Mouse (Mus musculus): ENCODE results near the gene Olfr867. TPM values are rescaled to one million over a fixed set of nuclear protein-coding genes. Genes with fewer than 3 reads are reported as not detected.

Olfr867 gene
- not detected in 2 replicates for polyA plus RNA-seq (2015; fragmentation: Nextera tagmentation; extraction: Ambion mirVana)

DNA sequence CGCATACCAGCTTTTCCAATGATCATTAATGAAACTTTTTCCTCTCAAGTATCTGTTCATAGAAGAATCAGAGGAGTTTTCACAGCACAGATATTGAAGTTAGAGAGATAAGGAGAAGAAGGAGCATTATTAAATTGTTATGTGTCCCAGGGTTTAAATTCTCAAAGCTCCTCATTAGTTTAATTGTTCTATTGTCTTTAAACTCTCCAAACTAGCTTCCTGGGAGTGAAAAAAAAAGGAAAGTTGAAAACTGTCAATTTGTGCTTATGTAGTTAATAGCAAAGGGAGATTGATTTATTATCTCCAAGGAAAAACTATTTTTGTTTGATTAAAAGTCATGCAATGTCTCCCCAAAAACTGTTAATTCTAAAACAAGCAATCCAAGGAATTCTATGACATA, at the start of gene Olfr867:
Olfr867 (minus strand) TSS at position 101 of the 400 bp plus-strand sequence.
- WGBS = 69% methylated on average over 1 of the region's 1 CpGs
- Histone ChIP-seq H3K27ac (ENCODE audit: low read length) (no peak within 1 kb of the TSS), H3K27me3 (ENCODE audit: control insufficient read depth, insufficient read depth, low read length) (no peaks in the 10 kb centered on the region), H3K36me3 (ENCODE audit: control insufficient read depth, insufficient read depth) (no peaks in the 10 kb centered on the region), H3K4me1 (ENCODE audit: control insufficient read depth, insufficient read depth, low read length) (no peaks in the 10 kb centered on the region), H3K4me2 (ENCODE audit: low read depth, low read length) (no peak within 1 kb of the TSS), H3K9me3 (replicated peaks; ENCODE audit: control insufficient read depth, low read length) (0 out of 2 replicates have a peak, but pooled peaks cover 4% of the 10 kb centered on the region), H3K9ac (ENCODE audit: low read length) (no peak within 1 kb of the TSS), H3K4me3 (ENCODE audit: low read length) (no peak within 1 kb of the TSS)
- no peak for ATAC-seq (replicated peaks; ENCODE audit: extremely low read depth, insufficient read depth, low FRiP score)

- Histone ChIP-seq H3K4me2 (ENCODE audit: low read depth, low read length) (no peak within 1 kb of the TSS), H3K4me3 (ENCODE audit: low read length) (no peak within 1 kb of the TSS), H3K27ac (ENCODE audit: low read length) (no peak within 1 kb of the TSS), H3K36me3 (ENCODE audit: control insufficient read depth, insufficient read depth) (no peaks in the 10 kb centered on the region), H3K9ac (ENCODE audit: low read length) (no peak within 1 kb of the TSS), H3K4me1 (ENCODE audit: control insufficient read depth, insufficient read depth, low read length) (no peaks in the 10 kb centered on the region), H3K9me3 (replicated peaks; ENCODE audit: control insufficient read depth, low read length) (peaks cover 2% of the 10 kb centered on the region; the same call in 1 of the 2 replicates), H3K27me3 (ENCODE audit: control insufficient read depth, insufficient read depth, low read length) (no peaks in the 10 kb centered on the region)
- WGBS = 26% methylated on average over 2 of the region's 2 CpGs
- ATAC-seq (replicated peaks; ENCODE audit: extremely low read depth, insufficient read depth, low FRiP score) = no peak
These were observed 41.0 kb upstream of the Olfr867 start, which contains the start of gene Olfr868 for GRCm38 (mm10) chr9:20098326-20098725. Gene Olfr868, plus strand, starts transcription at chr9:20098626.

- Histone ChIP-seq H3K4me2 (ENCODE audit: low read depth, low read length) (no peak overlapping the region), H3K9ac (ENCODE audit: low read length) (no peak overlapping the region), H3K36me3 (ENCODE audit: control insufficient read depth, insufficient read depth) (no peaks in the 10 kb centered on the region), H3K4me3 (ENCODE audit: low read length) (no peak overlapping the region), H3K27ac (ENCODE audit: low read length) (no peak overlapping the region), H3K9me3 (replicated peaks; ENCODE audit: control insufficient read depth, low read length) (peaks cover 8% of the 10 kb centered on the region), H3K27me3 (ENCODE audit: control insufficient read depth, insufficient read depth, low read length) (no peaks in the 10 kb centered on the region), H3K4me1 (ENCODE audit: control insufficient read depth, insufficient read depth, low read length) (no peaks in the 10 kb centered on the region)
- WGBS = 53% methylated on average over 7 of the region's 7 CpGs
- ATAC-seq (replicated peaks; ENCODE audit: extremely low read depth, insufficient read depth, low FRiP score) = no peak
These were observed 16.3 kb upstream of the Olfr867 start for GRCm38 (mm10) chr9:20073523-20074177.

DNA sequence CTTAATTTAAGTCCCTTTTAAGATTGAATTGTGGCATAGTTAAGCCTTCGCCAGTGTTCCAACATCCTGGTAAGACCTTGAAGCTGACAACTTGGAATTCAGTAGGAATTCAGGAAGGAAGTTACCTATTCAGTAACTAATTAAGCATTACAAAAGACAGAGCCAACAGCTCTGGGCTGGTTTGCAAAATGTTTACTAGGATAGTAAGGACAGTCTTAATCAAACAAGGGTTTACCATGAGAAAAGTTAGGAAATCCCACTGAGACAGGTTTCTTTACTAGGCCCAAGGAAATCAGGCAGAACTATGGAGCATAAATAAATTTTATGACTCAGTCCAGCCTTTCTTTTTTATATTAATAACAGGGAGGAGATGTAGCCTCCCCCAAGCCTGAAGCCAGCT, 13.9 kb upstream of the Olfr867 start:
- H3K27ac ChIP-seq (ENCODE audit: low read length) = no peak overlapping the region
- H3K4me1 ChIP-seq (ENCODE audit: control insufficient read depth, insufficient read depth, low read length) = no peaks in the 10 kb centered on the region
- no peak overlapping the region for H3K4me2 ChIP-seq (ENCODE audit: low read depth, low read length)
- H3K36me3 ChIP-seq (ENCODE audit: control insufficient read depth, insufficient read depth) = no peaks in the 10 kb centered on the region
- H3K27me3 ChIP-seq (ENCODE audit: control insufficient read depth, insufficient read depth, low read length) = no peaks in the 10 kb centered on the region
- 67% methylated on average over 1 of the region's 1 CpGs for WGBS
- ATAC-seq (replicated peaks; ENCODE audit: extremely low read depth, insufficient read depth, low FRiP score) = no peak
- H3K4me3 ChIP-seq (ENCODE audit: low read length) = no peak overlapping the region
- H3K9me3 ChIP-seq (replicated peaks; ENCODE audit: control insufficient read depth, low read length) = peaks cover 6% of the 10 kb centered on the region
- H3K9ac ChIP-seq (ENCODE audit: low read length) = no peak overlapping the region

DNA sequence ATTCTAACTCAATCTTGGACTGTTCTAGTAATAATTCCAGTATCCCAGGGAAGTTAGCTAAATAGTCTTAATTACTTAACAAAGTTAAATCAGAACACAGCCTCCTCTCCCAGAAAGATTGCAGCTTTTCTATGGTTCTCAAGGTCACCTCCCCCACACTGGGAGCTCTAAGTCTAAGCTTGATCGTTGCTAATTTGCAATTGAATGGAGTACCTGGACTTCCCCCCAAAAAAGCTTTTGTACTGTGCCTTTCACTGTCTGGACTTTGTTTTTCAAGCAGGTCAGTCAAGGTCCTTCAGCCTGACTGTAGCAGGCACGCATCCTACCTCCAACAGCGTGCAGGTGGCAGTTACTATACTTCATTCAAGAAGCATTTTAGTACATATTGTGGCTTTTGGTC, 12.9 kb upstream of the Olfr867 start:
- no peaks in the 10 kb centered on the region for H3K4me1 ChIP-seq (ENCODE audit: control insufficient read depth, insufficient read depth, low read length)
- H3K36me3 ChIP-seq (ENCODE audit: control insufficient read depth, insufficient read depth) = no peaks in the 10 kb centered on the region
- WGBS = 61% methylated on average over 3 of the region's 3 CpGs
- no peak for ATAC-seq (replicated peaks; ENCODE audit: extremely low read depth, insufficient read depth, low FRiP score)
- H3K4me2 ChIP-seq (ENCODE audit: low read depth, low read length) = no peak overlapping the region
- no peak overlapping the region for H3K9ac ChIP-seq (ENCODE audit: low read length)
- no peak overlapping the region for H3K27ac ChIP-seq (ENCODE audit: low read length)
- no peaks in the 10 kb centered on the region for H3K27me3 ChIP-seq (ENCODE audit: control insufficient read depth, insufficient read depth, low read length)
- H3K4me3 ChIP-seq (ENCODE audit: low read length) = no peak overlapping the region
- peaks cover 6% of the 10 kb centered on the region for H3K9me3 ChIP-seq (replicated peaks; ENCODE audit: control insufficient read depth, low read length)

GRCm38 (mm10) chr9:20047964-20048363, 9.4 kb downstream of the Olfr867 start:
- H3K4me3 ChIP-seq (ENCODE audit: low read length) = no peak overlapping the region
- peaks cover 6% of the 10 kb centered on the region for H3K9me3 ChIP-seq (replicated peaks; ENCODE audit: control insufficient read depth, low read length)
- no peak overlapping the region for H3K27ac ChIP-seq (ENCODE audit: low read length)
- H3K4me2 ChIP-seq (ENCODE audit: low read depth, low read length) = no peak overlapping the region
- ATAC-seq (replicated peaks; ENCODE audit: extremely low read depth, insufficient read depth, low FRiP score) = no peak
- no peaks in the 10 kb centered on the region for H3K4me1 ChIP-seq (ENCODE audit: control insufficient read depth, insufficient read depth, low read length)
- no peak overlapping the region for H3K9ac ChIP-seq (ENCODE audit: low read length)
- H3K27me3 ChIP-seq (ENCODE audit: control insufficient read depth, insufficient read depth, low read length) = no peaks in the 10 kb centered on the region
- no peaks in the 10 kb centered on the region for H3K36me3 ChIP-seq (ENCODE audit: control insufficient read depth, insufficient read depth)
- WGBS = 55% methylated on average over 3 of the region's 3 CpGs

GRCm38 (mm10) chr9:20027935-20028334, 29.4 kb downstream of the Olfr867 start, which contains the start of gene Olfr866:
Gene Olfr866, minus strand, starts transcription at chr9:20028035.
- H3K4me2 ChIP-seq (ENCODE audit: low read depth, low read length) = no peak within 1 kb of the TSS
- no peaks in the 10 kb centered on the region for H3K4me1 ChIP-seq (ENCODE audit: control insufficient read depth, insufficient read depth, low read length)
- no peak within 1 kb of the TSS for H3K4me3 ChIP-seq (ENCODE audit: low read length)
- H3K9ac ChIP-seq (ENCODE audit: low read length) = no peak within 1 kb of the TSS
- no peak within 1 kb of the TSS for H3K27ac ChIP-seq (ENCODE audit: low read length)
- no peak for ATAC-seq (replicated peaks; ENCODE audit: extremely low read depth, insufficient read depth, low FRiP score)
- no peaks in the 10 kb centered on the region for H3K9me3 ChIP-seq (replicated peaks; ENCODE audit: control insufficient read depth, low read length)
- no peaks in the 10 kb centered on the region for H3K27me3 ChIP-seq (ENCODE audit: control insufficient read depth, insufficient read depth, low read length)
- no peaks in the 10 kb centered on the region for H3K36me3 ChIP-seq (ENCODE audit: control insufficient read depth, insufficient read depth)
- 69% methylated on average over 2 of the region's 2 CpGs for WGBS

Small RNA genes within 50 kb of the gene (microRNA-seq; reads per million reads assigned to microRNA genes)
- gene Gm26231 (not detected), gene Gm44395 (not detected)

Other genes starting within 250 kb of the Olfr867 start
- not detected in 2 replicates for gene Olfr860, start 207.8 kb downstream of the Olfr867 start, polyA plus RNA-seq (2015; fragmentation: Nextera tagmentation; extraction: Ambion mirVana)
- not detected in 2 replicates for gene Olfr862, start 169.6 kb downstream of the Olfr867 start, polyA plus RNA-seq (2015; fragmentation: Nextera tagmentation; extraction: Ambion mirVana)
- gene Olfr77, start 140.7 kb downstream of the Olfr867 start, polyA plus RNA-seq (2015; fragmentation: Nextera tagmentation; extraction: Ambion mirVana) = 0.15 and 0.20 TPM in 2 replicates
- not detected in 2 replicates for gene Olfr866, start 29.5 kb downstream of the Olfr867 start, polyA plus RNA-seq (2015; fragmentation: Nextera tagmentation; extraction: Ambion mirVana)
- not detected in 2 replicates for gene Olfr868, start 41.1 kb upstream of the Olfr867 start, polyA plus RNA-seq (2015; fragmentation: Nextera tagmentation; extraction: Ambion mirVana)
- not detected in 2 replicates for gene Olfr869, start 71.4 kb upstream of the Olfr867 start, polyA plus RNA-seq (2015; fragmentation: Nextera tagmentation; extraction: Ambion mirVana)
- gene Olfr870, start 116.5 kb upstream of the Olfr867 start, polyA plus RNA-seq (2015; fragmentation: Nextera tagmentation; extraction: Ambion mirVana) = not detected in 2 replicates
- not detected in 2 replicates for gene Olfr871, start 154.6 kb upstream of the Olfr867 start, polyA plus RNA-seq (2015; fragmentation: Nextera tagmentation; extraction: Ambion mirVana)
- gene Olfr872, start 179.6 kb upstream of the Olfr867 start, polyA plus RNA-seq (2015; fragmentation: Nextera tagmentation; extraction: Ambion mirVana) = not detected in 2 replicates
- not detected in 2 replicates for gene Olfr39, start 224.8 kb upstream of the Olfr867 start, polyA plus RNA-seq (2015; fragmentation: Nextera tagmentation; extraction: Ambion mirVana)
- not detected in 2 replicates for gene Olfr873, start 241.0 kb upstream of the Olfr867 start, polyA plus RNA-seq (2015; fragmentation: Nextera tagmentation; extraction: Ambion mirVana)